Comparison of ENCODE assay signal across 19 mouse cellular contexts in the genomic region with DNA sequence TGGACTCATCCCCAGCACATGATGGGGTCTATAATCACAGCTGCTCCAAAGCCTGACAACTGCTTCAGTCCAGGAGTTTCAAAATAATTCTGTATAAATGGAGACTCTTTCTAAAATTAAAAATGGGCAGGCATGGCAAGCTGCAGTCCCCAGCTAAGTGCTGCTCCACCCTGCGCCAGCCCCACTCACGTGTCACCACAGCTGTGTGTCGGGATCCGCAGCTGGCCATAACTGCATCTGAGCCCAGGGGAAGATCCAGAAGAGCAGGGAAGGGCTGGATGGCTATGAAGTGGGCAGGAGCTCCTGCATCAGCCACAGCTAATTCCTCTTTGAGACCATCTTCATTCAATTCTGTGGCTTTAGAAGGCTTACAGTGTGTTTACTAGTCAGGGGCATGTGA. TPM values are rescaled to one million over a fixed set of nuclear protein-coding genes. Genes with fewer than 3 reads are reported as not detected.
A peak's percentile ranks its signal among the peaks of the same experiment; 100 is the strongest.
DNase-seq lines count a peak whose midpoint lies in the region; ATAC-seq and TF ChIP-seq lines count a peak whose summit lies in the region.
"Had no signal": no experiment of that assay in that cellular context is flagged by ENCODE, and none has a peak within 500 bp of the region (broad histone marks: within the 10 kb centered on the region; RNA-seq: fewer than 3 reads in every experiment).

No protein-coding gene starts in this region.

- H3K79me2 ChIP-seq in CH12.LX (replicated peaks; ENCODE audit: control insufficient read depth, extremely low read depth, insufficient read depth, poor library complexity, severe bottlenecking): peaks cover 17% of the 10 kb centered on the region

- no peak for DNase-seq in forebrain, embryonic 11.5 days (ENCODE audit: low spot score)
- DNase-seq in layer of hippocampus, adult 2 months (ENCODE audit: low spot score in 2 of 2): no peak
- no peak for DNase-seq in layer of hippocampus, adult 18-20 months (ENCODE audit: low spot score in 2 of 2)
- no peak for DNase-seq in CH12.LX (ENCODE audit: extremely low read depth)
- no peak for DNase-seq in gastrocnemius, postnatal 36 days
- no peak for DNase-seq in testis, postnatal 10 days (ENCODE audit: low spot score)
- DNase-seq: adrenal gland, adult 2 months; cerebellum, adult 11 months; cerebellum, postnatal 14 days; liver, embryonic 13.5 days; lung, postnatal 14 days; right cerebral cortex, postnatal 4 days; thymus, postnatal 36 days had no signal

- H3K9me3 ChIP-seq in forebrain, embryonic 12.5 days: no peaks in the 10 kb centered on the region
- H3K9me3 ChIP-seq in forebrain, embryonic 11.5 days (ENCODE audit: control insufficient read depth, low read length): no peaks in the 10 kb centered on the region
- no peaks in the 10 kb centered on the region for H3K9me3 ChIP-seq in CH12.LX (replicated peaks; ENCODE audit: low read length)
- H3K9me3 ChIP-seq in embryonic facial prominence, embryonic 15.5 days (replicated peaks): no peaks in the 10 kb centered on the region
- H3K9me3 ChIP-seq: hindbrain, embryonic 15.5 days; liver, embryonic 13.5 days; megakaryocyte, embryonic 14.5 days; neural tube, embryonic 15.5 days had no signal

- 0 out of 2 replicates have a peak overlapping the region, but pooled peaks have one; percentile 7 for H3K9ac ChIP-seq in forebrain, embryonic 12.5 days
- no peak overlapping the region for H3K9ac ChIP-seq in forebrain, embryonic 11.5 days (ENCODE audit: low read length)
- no peak overlapping the region for H3K9ac ChIP-seq in CH12.LX (ENCODE audit: insufficient read depth, low read depth)
- H3K9ac ChIP-seq in embryonic facial prominence, embryonic 15.5 days: no peak overlapping the region
- H3K9ac ChIP-seq: hindbrain, embryonic 15.5 days; liver, embryonic 13.5 days; neural tube, embryonic 15.5 days had no signal

- in situ Hi-C loops in CH12.LX (cut with MboI; ENCODE audit: low pct_ligation_motif_present, low pct_unique_long_range_greater_than_20kb, low sequenced_read_pairs): no loop called here

- dilution Hi-C loops in CH12.LX (cut with MboI; ENCODE audit: extremely low pct_ligation_motif_present, extremely low pct_unique_long_range_greater_than_20kb, low sequenced_read_pairs): no loop called here

- 98% methylated on average over 4 of the region's 4 CpGs for WGBS in forebrain, embryonic 12.5 days
- 95% methylated on average over 4 of the region's 4 CpGs for WGBS in forebrain, embryonic 11.5 days
- 71% methylated on average over 4 of the region's 4 CpGs for whole genome bisulfite sequencing in embryonic facial prominence, embryonic 15.5 days

- no peak for TF ChIP-seq CTCF in layer of hippocampus, adult 2 months (conservative IDR thresholded peaks at IDR 0.05)
- TF ChIP-seq CTCF in CH12.LX (conservative IDR thresholded peaks at IDR 0.05 in 1 of 2, IDR thresholded peaks at IDR 0.05 in 1 of 2; ENCODE audit: low read depth in 2 of 2, low read length in 2 of 2): no peak

- no peak overlapping the region for H3K27ac ChIP-seq in forebrain, embryonic 12.5 days
- no peak overlapping the region for H3K27ac ChIP-seq in forebrain, embryonic 11.5 days (ENCODE audit: low read depth, low read length)
- peak overlapping the region; percentile 36; the same call in 1 of the 2 replicates for H3K27ac ChIP-seq in layer of hippocampus, adult 2 months
- no peak overlapping the region for H3K27ac ChIP-seq in CH12.LX (ENCODE audit: insufficient read depth, low read depth)
- H3K27ac ChIP-seq in embryonic facial prominence, embryonic 15.5 days (replicated peaks): peak overlapping the region; percentile 44
- H3K27ac ChIP-seq: hindbrain, embryonic 15.5 days; liver, embryonic 13.5 days; neural tube, embryonic 15.5 days had no signal

- H3K4me1 ChIP-seq in forebrain, embryonic 12.5 days: peaks cover 16% of the 10 kb centered on the region
- H3K4me1 ChIP-seq in forebrain, embryonic 11.5 days (replicated peaks; ENCODE audit: control insufficient read depth, insufficient read depth, low read length): 0 out of 2 replicates have a peak, but pooled peaks cover 4% of the 10 kb centered on the region
- H3K4me1 ChIP-seq in CH12.LX (ENCODE audit: control insufficient read depth in 1 of 2, insufficient read depth in 2 of 2): peaks cover 3 to 15% of the 10 kb centered on the region in 2 experiments; a peak in 3 of 4 replicates
- peaks cover 16% of the 10 kb centered on the region for H3K4me1 ChIP-seq in embryonic facial prominence, embryonic 15.5 days

- no peaks in the 10 kb centered on the region for H3K27me3 ChIP-seq in forebrain, embryonic 12.5 days
- no peaks in the 10 kb centered on the region for H3K27me3 ChIP-seq in forebrain, embryonic 11.5 days (ENCODE audit: control insufficient read depth, insufficient read depth, low read length)
- H3K27me3 ChIP-seq in CH12.LX (replicated peaks): no peaks in the 10 kb centered on the region
- no peaks in the 10 kb centered on the region for H3K27me3 ChIP-seq in embryonic facial prominence, embryonic 15.5 days
- H3K27me3 ChIP-seq: hindbrain, embryonic 15.5 days; liver, embryonic 13.5 days; megakaryocyte, embryonic 14.5 days; neural tube, embryonic 15.5 days had no signal

- ATAC-seq in forebrain, embryonic 12.5 days (ENCODE audit: low FRiP score): no peak
- ATAC-seq in forebrain, embryonic 11.5 days (replicated peaks; ENCODE audit: low FRiP score): no peak
- no peak for ATAC-seq in embryonic facial prominence, embryonic 15.5 days (ENCODE audit: insufficient number of reproducible peaks, low FRiP score, low TSS enrichment, low read depth)
- ATAC-seq: intestine, postnatal 0 days had no signal

- TF ChIP-seq RAD21 in CH12.LX (IDR thresholded peaks at IDR 0.05; ENCODE audit: low read depth, low read length): no peak

- TF ChIP-seq POLR2A in CH12.LX (IDR thresholded peaks at IDR 0.05; ENCODE audit: low read depth, low read length): peak; percentile 13; the same call in 1 of the 2 replicates

- intact Hi-C loops in gastrocnemius, postnatal 36 days (cut with DNase I): no loop called here

- TF ChIP-seq EP300 in CH12.LX (IDR thresholded peaks at IDR 0.05; ENCODE audit: low read length): no peak

- H3K36me3 ChIP-seq in forebrain, embryonic 12.5 days (replicated peaks): peaks cover 63% of the 10 kb centered on the region
- H3K36me3 ChIP-seq in forebrain, embryonic 11.5 days (ENCODE audit: control insufficient read depth, insufficient read depth, low read length): peaks cover 15% of the 10 kb centered on the region
- H3K36me3 ChIP-seq in CH12.LX (replicated peaks in 1 of 2; ENCODE audit: control insufficient read depth in 1 of 2, insufficient read depth in 1 of 2, low read length in 1 of 2): peaks cover 55 to 71% of the 10 kb centered on the region in 2 experiments
- H3K36me3 ChIP-seq in embryonic facial prominence, embryonic 15.5 days: peaks cover 45% of the 10 kb centered on the region

- H3K4me3 ChIP-seq in forebrain, embryonic 12.5 days (replicated peaks): no peak overlapping the region
- H3K4me3 ChIP-seq in forebrain, embryonic 11.5 days (ENCODE audit: low read depth, low read length): no peak overlapping the region
- H3K4me3 ChIP-seq in layer of hippocampus, adult 2 months: no peak overlapping the region
- no peak overlapping the region for H3K4me3 ChIP-seq in CH12.LX (replicated peaks in 1 of 3; ENCODE audit: low read depth in 2 of 3, low read length in 2 of 3, poor library complexity in 1 of 3)
- no peak overlapping the region for H3K4me3 ChIP-seq in embryonic facial prominence, embryonic 15.5 days (replicated peaks)
- H3K4me3 ChIP-seq: hindbrain, embryonic 15.5 days; liver, embryonic 13.5 days; megakaryocyte, embryonic 14.5 days; neural tube, embryonic 15.5 days had no signal

- no peak overlapping the region for H3K4me2 ChIP-seq in forebrain, embryonic 12.5 days
- H3K4me2 ChIP-seq in forebrain, embryonic 11.5 days (ENCODE audit: low read depth, low read length, severe bottlenecking): no peak overlapping the region
- H3K4me2 ChIP-seq in CH12.LX (ENCODE audit: insufficient read depth, low read depth, poor library complexity, severe bottlenecking): no peak overlapping the region
- H3K4me2 ChIP-seq in embryonic facial prominence, embryonic 15.5 days (replicated peaks): no peak overlapping the region
- H3K4me2 ChIP-seq: hindbrain, embryonic 15.5 days; liver, embryonic 13.5 days; neural tube, embryonic 15.5 days had no signal

RNA-seq across cellular contexts. Expression of a gene that starts 5.6 kb away (rescaled TPM):
- 14.1 and 19.1 TPM in 2 replicates for polyA plus RNA-seq in forebrain, embryonic 12.5 days (2016; fragmentation: Nextera tagmentation; extraction: Ambion mirVana)
- 16.9 and 20.2 TPM in 2 replicates for polyA plus RNA-seq in forebrain, embryonic 11.5 days (2014; fragmentation: Nextera tagmentation; extraction: Ambion mirVana)
- total RNA-seq in layer of hippocampus, adult 2 months (2021): 10 to 100 TPM; 15.3 to 19.8 TPM
- 10 to 100 TPM; 10.1 to 11.2 TPM for total RNA-seq in layer of hippocampus, adult 18-20 months (2021)
- total RNA-seq in CH12.LX (2012; rRNA removed) (16.4 and 18.3 TPM in 2 replicates), CH12.LX (2014; rRNA removed) (14.1 and 18.5 TPM in 2 replicates)
- 17.4 and 21.0 TPM in 2 replicates for polyA plus RNA-seq in CH12.LX (2012; ENCODE audit: insufficient read length, low read depth)
- 10.4 and 10.8 TPM in 2 replicates for polyA plus RNA-seq in embryonic facial prominence, embryonic 15.5 days (2015; fragmentation: Nextera tagmentation; extraction: Ambion mirVana)
- total RNA-seq in gastrocnemius, postnatal 36 days (2021): 1 to 10 TPM; 5.2 to 9.9 TPM

RNA-seq across cellular contexts. Expression of a gene that starts 22.1 kb away (rescaled TPM):
- polyA plus RNA-seq in forebrain, embryonic 12.5 days (2016; fragmentation: Nextera tagmentation; extraction: Ambion mirVana): 43.5 and 45.5 TPM in 2 replicates
- 31.1 and 36.1 TPM in 2 replicates for polyA plus RNA-seq in forebrain, embryonic 11.5 days (2014; fragmentation: Nextera tagmentation; extraction: Ambion mirVana)
- total RNA-seq in layer of hippocampus, adult 2 months (2021): 10 to 100 TPM; 38.0 to 40.9 TPM
- 10 to 100 TPM; 39.3 to 41.6 TPM for total RNA-seq in layer of hippocampus, adult 18-20 months (2021)
- total RNA-seq in CH12.LX (2012; rRNA removed) (21.8 and 22.6 TPM in 2 replicates), CH12.LX (2014; rRNA removed) (7.9 and 13.8 TPM in 2 replicates)
- 16.8 and 22.2 TPM in 2 replicates for polyA plus RNA-seq in CH12.LX (2012; ENCODE audit: insufficient read length, low read depth)
- polyA plus RNA-seq in embryonic facial prominence, embryonic 15.5 days (2015; fragmentation: Nextera tagmentation; extraction: Ambion mirVana): 55.6 and 57.7 TPM in 2 replicates
- 10 to 100 TPM in 1 of 2 experiments, 1 to 10 TPM in 1; 9.7 to 12.1 TPM for total RNA-seq in gastrocnemius, postnatal 36 days (2021)

RNA-seq across cellular contexts. Expression of a gene that starts 24.2 kb away (rescaled TPM):
- polyA plus RNA-seq in forebrain, embryonic 12.5 days (2016; fragmentation: Nextera tagmentation; extraction: Ambion mirVana): 24.4 and 28.3 TPM in 2 replicates
- 23.8 and 31.0 TPM in 2 replicates for polyA plus RNA-seq in forebrain, embryonic 11.5 days (2014; fragmentation: Nextera tagmentation; extraction: Ambion mirVana)
- total RNA-seq in layer of hippocampus, adult 2 months (2021): 10 to 100 TPM; 45.5 to 46.6 TPM
- total RNA-seq in layer of hippocampus, adult 18-20 months (2021): 10 to 100 TPM; 50.8 to 51.0 TPM
- total RNA-seq in CH12.LX (2012; rRNA removed) (9.6 and 12.6 TPM in 2 replicates), CH12.LX (2014; rRNA removed) (3.1 and 5.5 TPM in 2 replicates)
- 2.6 and 4.6 TPM in 2 replicates for polyA plus RNA-seq in CH12.LX (2012; ENCODE audit: insufficient read length, low read depth)
- 22.9 and 25.4 TPM in 2 replicates for polyA plus RNA-seq in embryonic facial prominence, embryonic 15.5 days (2015; fragmentation: Nextera tagmentation; extraction: Ambion mirVana)
- 10 to 100 TPM; 17.6 to 21.1 TPM for total RNA-seq in gastrocnemius, postnatal 36 days (2021)

RNA-seq across cellular contexts. Expression of a gene that starts 24.4 kb away (rescaled TPM):
- polyA plus RNA-seq in forebrain, embryonic 12.5 days (2016; fragmentation: Nextera tagmentation; extraction: Ambion mirVana): 222 and 240 TPM in 2 replicates
- 263 and 281 TPM in 2 replicates for polyA plus RNA-seq in forebrain, embryonic 11.5 days (2014; fragmentation: Nextera tagmentation; extraction: Ambion mirVana)
- 1 to 10 TPM; 1.2 to 2.7 TPM for total RNA-seq in layer of hippocampus, adult 2 months (2021)
- under 1 TPM; 0.45 to 0.48 TPM for total RNA-seq in layer of hippocampus, adult 18-20 months (2021)
- total RNA-seq in CH12.LX (2012; rRNA removed) (52.5 and 64.8 TPM in 2 replicates), CH12.LX (2014; rRNA removed) (83.0 and 84.4 TPM in 2 replicates)
- polyA plus RNA-seq in CH12.LX (2012; ENCODE audit: insufficient read length, low read depth): 75.6 and 80.4 TPM in 2 replicates
- 109 TPM in 2 replicates for polyA plus RNA-seq in embryonic facial prominence, embryonic 15.5 days (2015; fragmentation: Nextera tagmentation; extraction: Ambion mirVana)
- 1 to 10 TPM; 1.2 to 1.3 TPM for total RNA-seq in gastrocnemius, postnatal 36 days (2021)

RNA-seq across cellular contexts. Expression of a gene that starts 49.2 kb away (rescaled TPM):
- polyA plus RNA-seq in forebrain, embryonic 12.5 days (2016; fragmentation: Nextera tagmentation; extraction: Ambion mirVana): 17.4 and 19.1 TPM in 2 replicates
- polyA plus RNA-seq in forebrain, embryonic 11.5 days (2014; fragmentation: Nextera tagmentation; extraction: Ambion mirVana): 20.6 and 21.3 TPM in 2 replicates
- total RNA-seq in layer of hippocampus, adult 2 months (2021): 10 to 100 TPM; 22.9 to 24.7 TPM
- 10 to 100 TPM; 18.3 to 19.7 TPM for total RNA-seq in layer of hippocampus, adult 18-20 months (2021)
- total RNA-seq in CH12.LX (2012; rRNA removed): 20.6 and 23.2 TPM in 2 replicates
- 15.5 and 15.8 TPM in 2 replicates for total RNA-seq in CH12.LX (2014; rRNA removed)
- polyA plus RNA-seq in CH12.LX (2012; ENCODE audit: insufficient read length, low read depth): 16.6 and 20.4 TPM in 2 replicates
- 12.3 and 17.1 TPM in 2 replicates for polyA plus RNA-seq in embryonic facial prominence, embryonic 15.5 days (2015; fragmentation: Nextera tagmentation; extraction: Ambion mirVana)
- 1 to 10 TPM; 2.9 to 3.4 TPM for total RNA-seq in gastrocnemius, postnatal 36 days (2021)

Comparison
In these comparisons a context has a peak if more than half of its experiments do, and no peak if none do; other contexts are left out.
1. H3K27ac ChIP-seq: peak in layer of hippocampus, adult 2 months (single experiment) and embryonic facial prominence, embryonic 15.5 days (single experiment); none in forebrain, embryonic 12.5 days (single experiment), forebrain, embryonic 11.5 days (single experiment) and CH12.LX (single experiment).